Mouse (Mus musculus): ENCODE measurements around the gene Plpp3. TPM values are rescaled to one million over a fixed set of nuclear protein-coding genes. Genes with fewer than 3 reads are reported as not detected.

Gene Plpp3
- total and polyA plus RNA-seq, 2 experiments = 64.1 to 81.0 TPM

DNA sequence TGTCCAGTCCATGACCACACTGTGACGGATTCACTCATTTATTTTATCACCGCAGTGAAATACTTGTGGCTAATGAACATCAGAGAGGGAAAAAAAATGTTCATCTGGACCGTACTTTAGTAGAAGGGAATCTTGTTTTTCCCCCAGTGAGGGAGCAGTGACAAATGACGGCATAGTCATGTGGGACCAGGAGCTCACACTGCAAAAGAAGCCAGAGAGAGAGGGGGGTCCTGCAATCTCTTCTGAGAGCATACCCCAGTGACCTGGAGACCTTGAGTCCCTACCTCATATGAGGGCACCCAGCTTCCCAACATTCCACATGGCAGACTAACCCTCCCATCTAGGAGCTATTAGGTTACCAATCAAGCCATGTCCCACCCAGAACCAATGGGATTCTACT, 116.3 kb downstream of the Plpp3 start:
- Histone ChIP-seq H3K9ac (ENCODE audit: low read depth, low read length) (no peak overlapping the region), H3K4me1 (ENCODE audit: control insufficient read depth, insufficient read depth, low read length) (no peaks in the 10 kb centered on the region), H3K36me3 (ENCODE audit: control insufficient read depth, insufficient read depth, low read length) (no peaks in the 10 kb centered on the region), H3K4me3 (ENCODE audit: insufficient read depth, low read depth, low read length) (no peak overlapping the region), H3K79me2 (ENCODE audit: control insufficient read depth, insufficient read depth, low read length) (no peaks in the 10 kb centered on the region), H3K27me3 (ENCODE audit: control insufficient read depth, insufficient read depth, low read length) (no peaks in the 10 kb centered on the region), H3K27ac (replicated peaks; ENCODE audit: insufficient read depth, low read depth, low read length) (no peak overlapping the region)
- no peak for DNase-seq (ENCODE audit: extremely low read depth, low read depth, low spot score)
- WGBS = 98% methylated on average over 4 of the region's 4 CpGs
- TF ChIP-seq CTCF (IDR thresholded peaks at IDR 0.05; ENCODE audit: low read depth, low read length) (no peak), POLR2A (IDR thresholded peaks at IDR 0.05; ENCODE audit: extremely low read depth, insufficient read depth, low read length) (no peak)

DNA sequence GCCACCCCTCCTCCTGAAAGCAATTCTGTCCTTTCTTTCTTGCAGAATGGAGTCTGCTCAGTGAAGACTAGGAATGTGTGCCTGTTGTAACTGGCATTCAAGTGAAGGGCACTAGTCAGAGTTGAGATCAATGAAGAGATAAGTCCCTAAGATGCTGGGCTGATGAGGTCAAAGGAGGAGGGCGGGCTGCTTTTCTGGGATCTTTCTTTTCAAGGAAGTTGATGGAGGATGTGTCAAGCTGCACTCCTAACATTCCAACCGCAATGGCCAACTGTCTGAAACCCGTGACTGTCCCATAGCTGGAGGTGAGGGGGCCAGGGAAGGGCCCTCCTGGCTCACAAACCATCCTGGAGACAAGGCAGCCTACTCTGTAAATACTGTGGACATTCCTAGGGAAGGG, 118.5 kb downstream of the Plpp3 start:
- no peak overlapping the region for H3K4me3 ChIP-seq (ENCODE audit: insufficient read depth, low read depth, low read length)
- no peaks in the 10 kb centered on the region for H3K36me3 ChIP-seq (ENCODE audit: control insufficient read depth, insufficient read depth, low read length)
- no peak overlapping the region for H3K9ac ChIP-seq (ENCODE audit: low read depth, low read length)
- TF ChIP-seq CTCF (IDR thresholded peaks at IDR 0.05; ENCODE audit: low read depth, low read length) (no peak), POLR2A (IDR thresholded peaks at IDR 0.05; ENCODE audit: extremely low read depth, insufficient read depth, low read length) (no peak)
- WGBS = 98% methylated on average over 3 of the region's 3 CpGs
- no peaks in the 10 kb centered on the region for H3K27me3 ChIP-seq (ENCODE audit: control insufficient read depth, insufficient read depth, low read length)
- H3K4me1 ChIP-seq (ENCODE audit: control insufficient read depth, insufficient read depth, low read length) = peaks cover 16% of the 10 kb centered on the region
- DNase-seq (ENCODE audit: extremely low read depth, low read depth, low spot score) = no peak
- H3K27ac ChIP-seq (replicated peaks; ENCODE audit: insufficient read depth, low read depth, low read length) = no peak overlapping the region
- H3K79me2 ChIP-seq (ENCODE audit: control insufficient read depth, insufficient read depth, low read length) = no peaks in the 10 kb centered on the region

DNA sequence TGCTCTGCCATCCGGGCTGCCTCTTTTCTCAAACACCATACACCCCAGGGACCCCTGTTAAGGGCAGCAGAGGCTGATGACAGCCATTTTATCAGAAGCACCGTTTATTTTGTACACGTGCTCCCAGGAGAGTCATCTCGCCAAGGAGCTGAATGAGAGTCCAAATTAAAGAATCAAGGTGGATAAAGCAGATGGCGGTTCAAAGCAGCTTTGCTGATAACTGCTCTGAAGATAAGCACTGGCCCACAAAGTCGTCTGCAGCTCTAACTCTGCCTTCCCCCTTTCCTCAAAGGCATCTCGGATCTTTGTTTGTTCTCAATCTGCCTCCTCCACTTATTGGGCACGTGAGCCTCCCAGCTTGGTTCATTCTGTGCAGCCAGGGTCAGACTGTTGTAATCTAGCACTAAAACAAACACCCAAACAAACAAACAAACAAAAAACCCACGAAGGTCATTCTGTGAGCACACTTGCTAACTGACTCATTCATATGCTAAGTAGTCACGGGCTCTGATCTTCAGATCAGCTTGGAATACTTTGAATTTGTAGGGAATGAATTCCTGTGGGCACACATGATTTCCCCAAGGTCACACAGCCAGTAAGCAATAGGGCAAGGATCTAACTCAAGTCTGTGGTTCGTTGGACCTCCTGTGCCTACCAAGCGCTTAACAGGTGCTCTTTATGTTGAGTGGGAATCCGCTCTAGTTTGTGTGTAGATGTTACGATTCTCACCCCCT, 119.1 kb downstream of the Plpp3 start:
- H3K27me3 ChIP-seq (ENCODE audit: control insufficient read depth, insufficient read depth, low read length) = no peaks in the 10 kb centered on the region
- no peaks in the 10 kb centered on the region for H3K79me2 ChIP-seq (ENCODE audit: control insufficient read depth, insufficient read depth, low read length)
- H3K9ac ChIP-seq (ENCODE audit: low read depth, low read length) = no peak overlapping the region
- H3K27ac ChIP-seq (replicated peaks; ENCODE audit: insufficient read depth, low read depth, low read length) = no peak overlapping the region
- H3K36me3 ChIP-seq (ENCODE audit: control insufficient read depth, insufficient read depth, low read length) = no peaks in the 10 kb centered on the region
- no peak for DNase-seq (ENCODE audit: extremely low read depth, low read depth, low spot score)
- H3K4me1 ChIP-seq (ENCODE audit: control insufficient read depth, insufficient read depth, low read length) = peaks cover 17% of the 10 kb centered on the region
- H3K4me3 ChIP-seq (ENCODE audit: insufficient read depth, low read depth, low read length) = no peak overlapping the region
- 65% methylated on average over 14 of the region's 14 CpGs for WGBS
- TF ChIP-seq CTCF (IDR thresholded peaks at IDR 0.05; ENCODE audit: low read depth, low read length) = no peak
- no peak for TF ChIP-seq POLR2A (IDR thresholded peaks at IDR 0.05; ENCODE audit: extremely low read depth, insufficient read depth, low read length)

DNA sequence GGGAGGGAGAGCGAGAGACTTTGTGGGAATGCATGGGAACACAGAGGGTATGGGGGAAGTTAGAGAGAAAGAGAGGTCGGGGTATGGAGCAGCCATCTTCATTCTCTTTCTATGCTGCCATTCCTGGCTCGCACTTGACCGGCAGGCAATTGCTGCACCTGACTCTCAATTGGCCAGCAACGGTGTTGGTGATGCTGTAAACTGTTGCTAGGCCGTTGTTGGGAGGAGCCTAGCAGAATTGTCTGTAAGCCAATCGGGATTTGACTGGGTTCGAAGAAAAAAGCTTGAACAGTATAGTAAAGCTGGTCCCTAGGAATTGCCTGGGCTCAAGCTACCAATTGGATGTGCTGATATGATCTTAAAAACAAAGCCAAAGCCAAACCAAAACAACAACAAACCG, 121.0 kb downstream of the Plpp3 start:
- Histone ChIP-seq H3K4me3 (ENCODE audit: insufficient read depth, low read depth, low read length) (no peak overlapping the region), H3K9ac (ENCODE audit: low read depth, low read length) (no peak overlapping the region), H3K27ac (replicated peaks; ENCODE audit: insufficient read depth, low read depth, low read length) (no peak overlapping the region), H3K27me3 (ENCODE audit: control insufficient read depth, insufficient read depth, low read length) (no peaks in the 10 kb centered on the region), H3K79me2 (ENCODE audit: control insufficient read depth, insufficient read depth, low read length) (no peaks in the 10 kb centered on the region), H3K36me3 (ENCODE audit: control insufficient read depth, insufficient read depth, low read length) (no peaks in the 10 kb centered on the region), H3K4me1 (ENCODE audit: control insufficient read depth, insufficient read depth, low read length) (peaks cover 31% of the 10 kb centered on the region)
- no peak for DNase-seq (ENCODE audit: extremely low read depth, low read depth, low spot score)
- WGBS = 90% methylated on average over 9 of the region's 9 CpGs
- no peak for TF ChIP-seq POLR2A (IDR thresholded peaks at IDR 0.05; ENCODE audit: extremely low read depth, insufficient read depth, low read length)
- TF ChIP-seq CTCF (IDR thresholded peaks at IDR 0.05; ENCODE audit: low read depth, low read length) = no peak

DNA sequence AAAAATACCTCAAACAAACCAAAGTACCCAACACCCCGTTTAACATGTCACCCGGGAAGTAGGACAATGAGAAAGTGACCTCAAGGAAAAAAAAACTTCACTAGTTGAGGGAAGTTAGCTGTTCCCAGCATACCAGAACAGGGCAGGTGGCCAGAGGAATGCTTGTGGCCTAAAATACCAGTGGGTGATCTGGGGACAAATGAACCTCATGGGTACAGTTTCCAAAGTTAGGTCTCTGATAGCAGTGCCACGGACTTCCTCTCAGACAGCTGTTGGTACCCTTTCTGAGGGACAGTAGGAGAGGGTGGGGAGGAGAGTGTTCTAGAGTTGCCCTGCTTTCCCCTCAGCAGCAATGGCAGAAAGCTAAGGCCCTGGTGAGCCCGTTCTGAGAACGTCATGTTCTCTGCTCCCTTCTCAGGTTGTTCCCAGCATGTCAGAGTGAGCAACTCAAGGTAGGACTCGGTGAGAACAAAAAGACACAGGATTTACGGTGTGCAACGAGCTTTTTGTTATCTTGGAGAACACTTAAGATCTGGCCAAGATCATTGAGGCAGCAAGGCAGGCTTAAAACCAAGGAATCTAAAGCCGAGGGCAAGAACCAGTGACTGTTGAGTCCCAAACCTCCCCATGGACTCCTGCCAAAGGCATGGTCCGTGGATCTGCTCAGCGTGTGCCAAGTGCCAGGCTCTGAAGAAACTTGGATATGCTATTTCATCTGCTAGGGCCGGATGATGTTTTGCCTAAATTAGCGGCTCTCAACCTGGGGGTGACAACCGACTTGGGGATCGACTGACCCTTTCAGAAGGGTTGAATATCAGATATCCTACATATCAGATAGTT, 121.6 kb downstream of the Plpp3 start:
- H3K9ac ChIP-seq (ENCODE audit: low read depth, low read length) = no peak overlapping the region
- no peak overlapping the region for H3K4me3 ChIP-seq (ENCODE audit: insufficient read depth, low read depth, low read length)
- H3K27me3 ChIP-seq (ENCODE audit: control insufficient read depth, insufficient read depth, low read length) = no peaks in the 10 kb centered on the region
- DNase-seq (ENCODE audit: extremely low read depth, low read depth, low spot score) = no peak
- 70% methylated on average over 15 of the region's 15 CpGs for WGBS
- no peak overlapping the region for H3K27ac ChIP-seq (replicated peaks; ENCODE audit: insufficient read depth, low read depth, low read length)
- no peaks in the 10 kb centered on the region for H3K79me2 ChIP-seq (ENCODE audit: control insufficient read depth, insufficient read depth, low read length)
- no peaks in the 10 kb centered on the region for H3K36me3 ChIP-seq (ENCODE audit: control insufficient read depth, insufficient read depth, low read length)
- TF ChIP-seq CTCF (IDR thresholded peaks at IDR 0.05; ENCODE audit: low read depth, low read length) (no peak), POLR2A (IDR thresholded peaks at IDR 0.05; ENCODE audit: extremely low read depth, insufficient read depth, low read length) (no peak)
- peaks cover 31% of the 10 kb centered on the region for H3K4me1 ChIP-seq (ENCODE audit: control insufficient read depth, insufficient read depth, low read length)

Measured in liver, adult 2 months (tissue).